Mouse (Mus musculus): ENCODE measurements at regions not wholly inside any gene's neighbourhood (a gene's known extent, or its start where the extent isn't known, plus 50 kb on each side); places are given as distances from the start of the nearest gene placed in this dataset.

GRCm38 (mm10) chr6:54759942-54760498 is 56.7 kb upstream of the Znrf2 start:
- H3K27me3 ChIP-seq (ENCODE audit: control insufficient read depth in 1 of 2, insufficient read depth in 2 of 2, low read length in 2 of 2), result no peaks in the 10 kb centered on the region
- H3K9ac ChIP-seq (ENCODE audit: control insufficient read depth, low read depth, low read length, poor library complexity, severe bottlenecking), result peak overlapping the region; percentile 3; the same call in 1 of the 2 replicates
- H3K9me3 ChIP-seq (replicated peaks; ENCODE audit: insufficient read depth, low read length), result no peaks in the 10 kb centered on the region
- peaks cover 0 to 8% of the 10 kb centered on the region in 2 experiments; a peak in 2 of 4 replicates for H3K4me1 ChIP-seq (ENCODE audit: control insufficient read depth in 1 of 2, insufficient read depth in 2 of 2, low read length in 2 of 2)
- no peaks in the 10 kb centered on the region for H3K79me2 ChIP-seq (ENCODE audit: control insufficient read depth, insufficient read depth, low read length, poor library complexity)
- no peak overlapping the region for H3K27ac ChIP-seq (ENCODE audit: control insufficient read depth, low read depth, low read length)
- DNase-seq (ENCODE audit: low read depth, low spot score), result peak; percentile 51
- peak; percentile 79 for TF ChIP-seq MAX (IDR thresholded peaks at IDR 0.05; ENCODE audit: low read length)
- TF ChIP-seq GABPA (IDR thresholded peaks at IDR 0.05; ENCODE audit: low read depth, low read length), result no peak
- TF ChIP-seq BHLHE40 (IDR thresholded peaks at IDR 0.05; ENCODE audit: borderline replicate concordance, low read depth, low read length), result peak; percentile 68; the same call in 1 of the 2 replicates
- TF ChIP-seq USF1 (IDR thresholded peaks at IDR 0.05; ENCODE audit: low read depth, low read length), result peak; percentile 42
- peak; percentile 66 for TF ChIP-seq SIN3A (IDR thresholded peaks at IDR 0.05; ENCODE audit: low read length)
- TF ChIP-seq MXI1 (IDR thresholded peaks at IDR 0.05; ENCODE audit: low read depth, low read length), result peak; percentile 61
- TF ChIP-seq MYC (IDR thresholded peaks at IDR 0.05; ENCODE audit: low read depth, low read length), result peak; percentile 59; the same call in 1 of the 2 replicates
- TF ChIP-seq ZMIZ1 (IDR thresholded peaks at IDR 0.05; ENCODE audit: low read depth, low read length), result no peak
- H3K36me3 ChIP-seq (ENCODE audit: control insufficient read depth in 1 of 2, insufficient read depth in 2 of 2, low read length in 2 of 2), result peaks cover 0 to 2% of the 10 kb centered on the region in 2 experiments; a peak in 1 of 4 replicates
- peak overlapping the region; percentile 25 to 48; a peak in 2 of 4 replicates for H3K4me3 ChIP-seq (ENCODE audit: control insufficient read depth in 1 of 2, insufficient read depth in 1 of 2, low read depth in 2 of 2, low read length in 2 of 2)

- Histone ChIP-seq H3K79me2 (ENCODE audit: control insufficient read depth, insufficient read depth, low read length, poor library complexity) (no peaks in the 10 kb centered on the region), H3K4me3 (ENCODE audit: control insufficient read depth in 1 of 2, insufficient read depth in 1 of 2, low read depth in 2 of 2, low read length in 2 of 2) (no peak overlapping the region), H3K36me3 (ENCODE audit: control insufficient read depth in 1 of 2, insufficient read depth in 2 of 2, low read length in 2 of 2) (peaks cover 0 to 2% of the 10 kb centered on the region in 2 experiments; a peak in 1 of 4 replicates), H3K9ac (ENCODE audit: control insufficient read depth, low read depth, low read length, poor library complexity, severe bottlenecking) (no peak overlapping the region), H3K27ac (ENCODE audit: control insufficient read depth, low read depth, low read length) (no peak overlapping the region), H3K4me1 (ENCODE audit: control insufficient read depth in 1 of 2, insufficient read depth in 2 of 2, low read length in 2 of 2) (peaks cover 0 to 8% of the 10 kb centered on the region in 2 experiments; a peak in 2 of 4 replicates), H3K27me3 (ENCODE audit: control insufficient read depth in 1 of 2, insufficient read depth in 2 of 2, low read length in 2 of 2) (no peaks in the 10 kb centered on the region), H3K9me3 (replicated peaks; ENCODE audit: insufficient read depth, low read length) (no peaks in the 10 kb centered on the region)
- no peak for DNase-seq (ENCODE audit: low read depth, low spot score)
- no peak for TF ChIP-seq JUND (IDR thresholded peaks at IDR 0.05; ENCODE audit: low read depth, low read length)
Measured at GRCm38 (mm10) chr6:54760541-54760940, 56.2 kb upstream of the Znrf2 start.

GRCm38 (mm10) chr6:54762021-54762420 is 54.7 kb upstream of the Znrf2 start:
- Histone ChIP-seq H3K36me3 (ENCODE audit: control insufficient read depth in 1 of 2, insufficient read depth in 2 of 2, low read length in 2 of 2) (peaks cover 0 to 2% of the 10 kb centered on the region in 2 experiments; a peak in 1 of 4 replicates), H3K9ac (ENCODE audit: control insufficient read depth, low read depth, low read length, poor library complexity, severe bottlenecking) (no peak overlapping the region), H3K79me2 (ENCODE audit: control insufficient read depth, insufficient read depth, low read length, poor library complexity) (no peaks in the 10 kb centered on the region), H3K27me3 (ENCODE audit: control insufficient read depth in 1 of 2, insufficient read depth in 2 of 2, low read length in 2 of 2) (no peaks in the 10 kb centered on the region; a peak in 1 of 4 replicates), H3K9me3 (replicated peaks; ENCODE audit: insufficient read depth, low read length) (no peaks in the 10 kb centered on the region), H3K4me1 (ENCODE audit: control insufficient read depth in 1 of 2, insufficient read depth in 2 of 2, low read length in 2 of 2) (peaks cover 0 to 8% of the 10 kb centered on the region in 2 experiments; a peak in 2 of 4 replicates), H3K4me3 (ENCODE audit: control insufficient read depth in 1 of 2, insufficient read depth in 1 of 2, low read depth in 2 of 2, low read length in 2 of 2) (no peak overlapping the region), H3K27ac (ENCODE audit: control insufficient read depth, low read depth, low read length) (no peak overlapping the region)
- DNase-seq (ENCODE audit: low read depth, low spot score), result peak; percentile 30
- no peak for TF ChIP-seq JUND (IDR thresholded peaks at IDR 0.05; ENCODE audit: low read depth, low read length)
- TF ChIP-seq NELFE (IDR thresholded peaks at IDR 0.05; ENCODE audit: low read depth, low read length), result no peak
- no peak for TF ChIP-seq ETS1 (IDR thresholded peaks at IDR 0.05; ENCODE audit: low read depth, low read length)
- no peak for TF ChIP-seq GATA1 (IDR thresholded peaks at IDR 0.05; ENCODE audit: low read depth, low read length)
- no peak for TF ChIP-seq GABPA (IDR thresholded peaks at IDR 0.05; ENCODE audit: low read depth, low read length)
- TF ChIP-seq MAZ (IDR thresholded peaks at IDR 0.05; ENCODE audit: low read depth, low read length), result no peak
- no peak for TF ChIP-seq POLR2A (IDR thresholded peaks at IDR 0.05; ENCODE audit: control insufficient read depth in 1 of 2, insufficient read depth in 1 of 2, low read depth in 1 of 2, low read length in 2 of 2, poor library complexity in 1 of 2)
- no peak for TF ChIP-seq POLR2AphosphoS5 (IDR thresholded peaks at IDR 0.05; ENCODE audit: borderline replicate concordance, low read depth, low read length)
- TF ChIP-seq RCOR1 (IDR thresholded peaks at IDR 0.05; ENCODE audit: low read depth, low read length), result no peak
- no peak for TF ChIP-seq TCF12 (IDR thresholded peaks at IDR 0.05; ENCODE audit: low read depth, low read length)
- TF ChIP-seq ELF1 (IDR thresholded peaks at IDR 0.05; ENCODE audit: low read depth, low read length), result no peak
- TF ChIP-seq TAL1 (IDR thresholded peaks at IDR 0.05; ENCODE audit: low read length), result no peak
- TF ChIP-seq SMC3 (IDR thresholded peaks at IDR 0.05; ENCODE audit: low read depth, low read length), result no peak
- TF ChIP-seq UBTF (IDR thresholded peaks at IDR 0.05; ENCODE audit: borderline replicate concordance, insufficient read depth, low read depth, low read length), result no peak
- TF ChIP-seq CHD1 (IDR thresholded peaks at IDR 0.05; ENCODE audit: low read depth, low read length), result no peak
- TF ChIP-seq KAT2A (conservative IDR thresholded peaks at IDR 0.05; ENCODE audit: low read depth, low read length), result no peak
